Mouse (Mus musculus): ENCODE measurements around the gene Rasgrp2. TPM values are rescaled to one million over a fixed set of nuclear protein-coding genes. Genes with fewer than 3 reads are reported as not detected.

Gene Rasgrp2
- polyA plus RNA-seq, 1 experiment from 2014 or later = 32.0 TPM

GRCm38 (mm10) chr19:6409936-6410335 is 10.8 kb downstream of the Rasgrp2 start:
- ATAC-seq (ENCODE audit: insufficient number of reproducible peaks, insufficient read depth, low FRiP score, low TSS enrichment, low read depth) = no peak
- H3K27me3 ChIP-seq = no peaks in the 10 kb centered on the region; the same call in 1 of the 2 replicates
- H3K9ac ChIP-seq = no peak overlapping the region
- no peak overlapping the region for H3K4me3 ChIP-seq
- no peak overlapping the region for H3K27ac ChIP-seq
- H3K36me3 ChIP-seq = no peaks in the 10 kb centered on the region
- 81% methylated on average over 5 of the region's 5 CpGs for whole genome bisulfite sequencing
- H3K9me3 ChIP-seq = no peaks in the 10 kb centered on the region
- H3K4me1 ChIP-seq = peaks cover 10% of the 10 kb centered on the region; the same call in 1 of the 2 replicates
- no peak overlapping the region for H3K4me2 ChIP-seq

GRCm38 (mm10) chr19:6412798-6413197 is 13.7 kb downstream of the Rasgrp2 start:
- no peak for ATAC-seq (ENCODE audit: insufficient number of reproducible peaks, insufficient read depth, low FRiP score, low TSS enrichment, low read depth)
- no peak overlapping the region for H3K4me2 ChIP-seq
- no peaks in the 10 kb centered on the region for H3K9me3 ChIP-seq
- no peaks in the 10 kb centered on the region for H3K36me3 ChIP-seq
- peak overlapping the region; percentile 18; the same call in 1 of the 2 replicates for H3K27ac ChIP-seq
- peaks cover 27% of the 10 kb centered on the region for H3K4me1 ChIP-seq
- 44% methylated on average over 14 of the region's 14 CpGs for WGBS
- H3K27me3 ChIP-seq = peaks cover 25% of the 10 kb centered on the region
- no peak overlapping the region for H3K9ac ChIP-seq
- no peak overlapping the region for H3K4me3 ChIP-seq

- peaks cover 35% of the 10 kb centered on the region for H3K4me1 ChIP-seq
- no peak overlapping the region for H3K4me3 ChIP-seq
- H3K36me3 ChIP-seq = no peaks in the 10 kb centered on the region
- no peaks in the 10 kb centered on the region for H3K9me3 ChIP-seq
- ATAC-seq (ENCODE audit: insufficient number of reproducible peaks, insufficient read depth, low FRiP score, low TSS enrichment, low read depth) = no peak
- no peak overlapping the region for H3K27ac ChIP-seq
- no peak overlapping the region for H3K4me2 ChIP-seq
- H3K27me3 ChIP-seq = peaks cover 50% of the 10 kb centered on the region
- WGBS = 39% methylated on average over 6 of the region's 6 CpGs
- 0 out of 2 replicates have a peak overlapping the region, but pooled peaks have one; percentile 8 for H3K9ac ChIP-seq
Measured at GRCm38 (mm10) chr19:6415454-6415853, 16.3 kb downstream of the Rasgrp2 start.

GRCm38 (mm10) chr19:6416124-6416770 is 17.1 kb downstream of the Rasgrp2 start:
- H3K4me1 ChIP-seq = peaks cover 35% of the 10 kb centered on the region

GRCm38 (mm10) chr19:6416894-6417761 is 18.0 kb downstream of the Rasgrp2 start:
- H3K27me3 ChIP-seq = peaks cover 67% of the 10 kb centered on the region

More at GRCm38 (mm10) chr19:6416124-6416770, 17.1 kb downstream of the Rasgrp2 start:
- Histone ChIP-seq H3K36me3 (no peaks in the 10 kb centered on the region), H3K9ac (0 out of 2 replicates have a peak overlapping the region, but pooled peaks have one; percentile 8), H3K4me3 (no peak overlapping the region), H3K27ac (no peak overlapping the region), H3K4me2 (no peak overlapping the region), H3K27me3 (peaks cover 58% of the 10 kb centered on the region), H3K9me3 (no peaks in the 10 kb centered on the region)
- no peak for ATAC-seq (ENCODE audit: insufficient number of reproducible peaks, insufficient read depth, low FRiP score, low TSS enrichment, low read depth)
- WGBS = 8% methylated on average over 9 of the region's 9 CpGs

GRCm38 (mm10) chr19:6418233-6418879 is 19.2 kb downstream of the Rasgrp2 start, which contains the start of gene Nrxn2:
Gene Nrxn2, plus strand, starts transcription at chr19:6418731.
- Histone ChIP-seq H3K36me3 (no peaks in the 10 kb centered on the region), H3K4me1 (peaks cover 28% of the 10 kb centered on the region), H3K27me3 (peaks cover 80% of the 10 kb centered on the region), H3K4me2 (peak within 1 kb of the TSS; percentile 89), H3K9me3 (no peaks in the 10 kb centered on the region), H3K27ac (no peak within 1 kb of the TSS), H3K4me3 (peak within 1 kb of the TSS; percentile 55), H3K9ac (peak within 1 kb of the TSS; percentile 67)
- ATAC-seq (ENCODE audit: insufficient number of reproducible peaks, insufficient read depth, low FRiP score, low TSS enrichment, low read depth) = peak; percentile 78; the same call in 1 of the 2 replicates
- WGBS = under 1% methylated on average over 45 of the region's 46 CpGs

More at GRCm38 (mm10) chr19:6416894-6417761, 18.0 kb downstream of the Rasgrp2 start:
- H3K4me2 ChIP-seq = no peak overlapping the region
- H3K4me1 ChIP-seq = peaks cover 35% of the 10 kb centered on the region
- no peaks in the 10 kb centered on the region for H3K36me3 ChIP-seq
- 61% methylated on average over 12 of the region's 12 CpGs for WGBS
- no peak overlapping the region for H3K4me3 ChIP-seq
- no peak for ATAC-seq (ENCODE audit: insufficient number of reproducible peaks, insufficient read depth, low FRiP score, low TSS enrichment, low read depth)
- no peak overlapping the region for H3K9ac ChIP-seq
- no peaks in the 10 kb centered on the region for H3K9me3 ChIP-seq
- H3K27ac ChIP-seq = no peak overlapping the region

GRCm38 (mm10) chr19:6418984-6419692 is 20.0 kb downstream of the Rasgrp2 start:
- Histone ChIP-seq H3K9me3 (no peaks in the 10 kb centered on the region), H3K9ac (peak overlapping the region; percentile 67; the same call in 1 of the 2 replicates), H3K27me3 (peaks cover 87% of the 10 kb centered on the region), H3K27ac (no peak overlapping the region), H3K4me1 (peaks cover 25% of the 10 kb centered on the region), H3K4me3 (peak overlapping the region; percentile 55), H3K36me3 (no peaks in the 10 kb centered on the region), H3K4me2 (peak overlapping the region; percentile 89)
- ATAC-seq (ENCODE audit: insufficient number of reproducible peaks, insufficient read depth, low FRiP score, low TSS enrichment, low read depth) = no peak
- WGBS = 9% methylated on average over 20 of the region's 23 CpGs

- WGBS = 56% methylated on average over 9 of the region's 9 CpGs
- peaks cover 95% of the 10 kb centered on the region for H3K27me3 ChIP-seq
- H3K9me3 ChIP-seq = no peaks in the 10 kb centered on the region
- no peaks in the 10 kb centered on the region for H3K36me3 ChIP-seq
- no peak overlapping the region for H3K4me3 ChIP-seq
- no peak overlapping the region for H3K9ac ChIP-seq
- H3K4me2 ChIP-seq = no peak overlapping the region
- H3K4me1 ChIP-seq = peaks cover 25% of the 10 kb centered on the region
- ATAC-seq (ENCODE audit: insufficient number of reproducible peaks, insufficient read depth, low FRiP score, low TSS enrichment, low read depth) = no peak
- no peak overlapping the region for H3K27ac ChIP-seq
Measured at GRCm38 (mm10) chr19:6419805-6420310, 20.7 kb downstream of the Rasgrp2 start.

GRCm38 (mm10) chr19:6420481-6421210 is 21.5 kb downstream of the Rasgrp2 start:
- H3K36me3 ChIP-seq = no peaks in the 10 kb centered on the region
- no peak overlapping the region for H3K4me2 ChIP-seq
- H3K27me3 ChIP-seq = peaks cover 98% of the 10 kb centered on the region
- H3K9ac ChIP-seq = no peak overlapping the region
- peaks cover 25% of the 10 kb centered on the region for H3K4me1 ChIP-seq
- no peaks in the 10 kb centered on the region for H3K9me3 ChIP-seq
- no peak for ATAC-seq (ENCODE audit: insufficient number of reproducible peaks, insufficient read depth, low FRiP score, low TSS enrichment, low read depth)
- no peak overlapping the region for H3K27ac ChIP-seq
- no peak overlapping the region for H3K4me3 ChIP-seq
- WGBS = 55% methylated on average over 19 of the region's 19 CpGs

- Histone ChIP-seq H3K4me2 (no peak overlapping the region), H3K9ac (no peak overlapping the region), H3K9me3 (no peaks in the 10 kb centered on the region), H3K27ac (no peak overlapping the region), H3K27me3 (peaks cover 98% of the 10 kb centered on the region), H3K36me3 (no peaks in the 10 kb centered on the region), H3K4me3 (no peak overlapping the region), H3K4me1 (peaks cover 19% of the 10 kb centered on the region)
- WGBS = 74% methylated on average over 9 of the region's 9 CpGs
- ATAC-seq (ENCODE audit: insufficient number of reproducible peaks, insufficient read depth, low FRiP score, low TSS enrichment, low read depth) = no peak
Measured at GRCm38 (mm10) chr19:6421211-6421590, 22.1 kb downstream of the Rasgrp2 start.

Measured in embryonic facial prominence, embryonic 13.5 days (tissue).